Mouse (Mus musculus): ENCODE data around the gene Aff1.
A peak's percentile ranks its signal among the peaks of the same experiment; 100 is the strongest.

The Aff1 gene

GRCm38 (mm10) chr5:103726281-103726938 is 34.2 kb downstream of the Aff1 start:
- DNase-seq (ENCODE audit: low read depth): no peak

GRCm38 (mm10) chr5:103727777-103728395 is 35.7 kb downstream of the Aff1 start:
- no peak for DNase-seq (ENCODE audit: low read depth)

GRCm38 (mm10) chr5:103729225-103729624 is 37.1 kb downstream of the Aff1 start:
- DNase-seq (ENCODE audit: low read depth): no peak

GRCm38 (mm10) chr5:103730142-103730541 is 38.0 kb downstream of the Aff1 start:
- DNase-seq (ENCODE audit: low read depth): no peak

- DNase-seq (ENCODE audit: low read depth): no peak
These were observed 38.6 kb downstream of the Aff1 start for GRCm38 (mm10) chr5:103730727-103731126.

- no peak for DNase-seq (ENCODE audit: low read depth)
These were observed 40.4 kb downstream of the Aff1 start for GRCm38 (mm10) chr5:103732581-103732980.

- no peak for DNase-seq (ENCODE audit: low read depth)
These were observed 43.4 kb downstream of the Aff1 start for GRCm38 (mm10) chr5:103735411-103736112.

- no peak for DNase-seq (ENCODE audit: low read depth)
These were observed 44.5 kb downstream of the Aff1 start for GRCm38 (mm10) chr5:103736553-103737207.

GRCm38 (mm10) chr5:103737208-103738066 is 45.3 kb downstream of the Aff1 start:
- DNase-seq (ENCODE audit: low read depth): peak; percentile 58

GRCm38 (mm10) chr5:103738509-103738908 is 46.3 kb downstream of the Aff1 start:
- no peak for DNase-seq (ENCODE audit: low read depth)

- DNase-seq (ENCODE audit: low read depth): no peak
These were observed 47.0 kb downstream of the Aff1 start for GRCm38 (mm10) chr5:103739163-103739562.

GRCm38 (mm10) chr5:103740093-103740902 is 48.1 kb downstream of the Aff1 start:
- no peak for DNase-seq (ENCODE audit: low read depth)

GRCm38 (mm10) chr5:103740903-103741246 is 48.7 kb downstream of the Aff1 start:
- DNase-seq (ENCODE audit: low read depth): no peak

GRCm38 (mm10) chr5:103741443-103741842 is 49.3 kb downstream of the Aff1 start:
- DNase-seq (ENCODE audit: low read depth): no peak

GRCm38 (mm10) chr5:103741992-103742391 is 49.8 kb downstream of the Aff1 start:
- DNase-seq (ENCODE audit: low read depth): no peak

- DNase-seq (ENCODE audit: low read depth): no peak
These were observed 52.4 kb downstream of the Aff1 start for GRCm38 (mm10) chr5:103744531-103744930.

- no peak for DNase-seq (ENCODE audit: low read depth)
These were observed 53.5 kb downstream of the Aff1 start for GRCm38 (mm10) chr5:103745635-103746034.

GRCm38 (mm10) chr5:103746561-103747085 is 54.4 kb downstream of the Aff1 start:
- DNase-seq (ENCODE audit: low read depth): no peak

- no peak for DNase-seq (ENCODE audit: low read depth)
These were observed 54.9 kb downstream of the Aff1 start for GRCm38 (mm10) chr5:103747098-103747497.

- no peak for DNase-seq (ENCODE audit: low read depth)
These were observed 56.2 kb downstream of the Aff1 start for GRCm38 (mm10) chr5:103748343-103748742.

All from NIH3T3 (cell line).